In the genomic region with DNA sequence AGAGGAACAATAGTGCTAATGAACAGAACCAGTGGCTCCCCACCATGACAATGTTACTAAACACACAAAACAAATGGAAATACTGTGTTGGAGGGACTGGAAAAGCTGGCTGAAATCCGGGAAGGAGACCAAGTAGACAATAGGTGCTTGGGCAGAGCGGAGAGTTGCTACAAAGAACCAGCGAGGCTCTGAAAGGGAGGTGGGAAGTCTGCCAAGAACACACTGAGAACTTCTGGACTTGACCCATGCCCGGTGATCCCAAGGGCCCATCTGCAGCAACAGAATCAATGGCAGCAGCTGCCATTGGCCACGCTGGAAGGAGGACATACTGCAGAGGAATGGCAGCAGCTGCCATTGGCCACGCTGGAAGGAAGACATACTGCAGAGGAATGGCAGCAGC, we compare ENCODE assay signal across 9 mouse cellular contexts. TPM values are rescaled to one million over a fixed set of nuclear protein-coding genes. Genes with fewer than 3 reads are reported as not detected.
DNase-seq lines count a peak whose midpoint lies in the region; ATAC-seq lines count a peak whose summit lies in the region.
"Had no signal": no experiment of that assay in that cellular context is flagged by ENCODE, and none has a peak within 500 bp of the region (broad histone marks: within the 10 kb centered on the region; RNA-seq: fewer than 3 reads in every experiment).

No protein-coding gene starts in this region.

- H3K27ac ChIP-seq in embryonic facial prominence, embryonic 14.5 days (replicated peaks; ENCODE audit: low read depth, low read length): no peak overlapping the region
- no peak overlapping the region for H3K27ac ChIP-seq in embryonic facial prominence, embryonic 10.5 days (replicated peaks)
- no peak overlapping the region for H3K27ac ChIP-seq in kidney, embryonic 16.5 days (ENCODE audit: low read length)

- no peaks in the 10 kb centered on the region for H3K4me1 ChIP-seq in embryonic facial prominence, embryonic 14.5 days (ENCODE audit: control insufficient read depth, insufficient read depth, low read length)
- peaks cover 6% of the 10 kb centered on the region; the same call in 1 of the 2 replicates for H3K4me1 ChIP-seq in embryonic facial prominence, embryonic 10.5 days
- H3K4me1 ChIP-seq in kidney, embryonic 16.5 days (ENCODE audit: insufficient read depth, low read length): no peaks in the 10 kb centered on the region

- DNase-seq in embryonic facial prominence, embryonic 14.5 days (ENCODE audit: low spot score): peak; percentile 16
- DNase-seq in embryonic facial prominence, embryonic 10.5 days (ENCODE audit: low spot score): no peak
- peak; percentile 66 for DNase-seq in kidney, adult 18-20 months
- peak; percentile 30 for DNase-seq in NIH3T3 (ENCODE audit: low read depth)
- DNase-seq in kidney, postnatal 25 days: peak; percentile 84 to 92
- DNase-seq: liver, postnatal 0 days had no signal

- no peak for ATAC-seq in embryonic facial prominence, embryonic 14.5 days (ENCODE audit: low read depth)
- no peak for ATAC-seq in kidney, embryonic 16.5 days (ENCODE audit: low FRiP score, low TSS enrichment)
- ATAC-seq in erythroid progenitor cell, adult 5-6 weeks (replicated peaks; ENCODE audit: low FRiP score, poor library complexity, severe bottlenecking): no peak
- no peak for ATAC-seq in monocyte, adult 5-6 weeks (replicated peaks; ENCODE audit: insufficient number of reproducible peaks, low FRiP score, low TSS enrichment, poor library complexity, severe bottlenecking)
- ATAC-seq: liver, postnatal 0 days had no signal

- 75% methylated on average over 5 of the region's 6 CpGs for WGBS in embryonic facial prominence, embryonic 14.5 days
- 87% methylated on average over 6 of the region's 6 CpGs for WGBS in embryonic facial prominence, embryonic 10.5 days
- WGBS in kidney, embryonic 16.5 days: 80% methylated on average over 5 of the region's 6 CpGs

- no peaks in the 10 kb centered on the region for H3K36me3 ChIP-seq in embryonic facial prominence, embryonic 14.5 days (ENCODE audit: control insufficient read depth, insufficient read depth, low read length)
- no peaks in the 10 kb centered on the region for H3K36me3 ChIP-seq in embryonic facial prominence, embryonic 10.5 days (replicated peaks)
- H3K36me3 ChIP-seq in kidney, embryonic 16.5 days (ENCODE audit: insufficient read depth, low read length): no peaks in the 10 kb centered on the region

- no peaks in the 10 kb centered on the region for H3K27me3 ChIP-seq in embryonic facial prominence, embryonic 14.5 days (replicated peaks; ENCODE audit: control insufficient read depth, insufficient read depth, low read length)
- no peaks in the 10 kb centered on the region for H3K27me3 ChIP-seq in embryonic facial prominence, embryonic 10.5 days (replicated peaks; ENCODE audit: low read depth, poor library complexity, severe bottlenecking)
- H3K27me3 ChIP-seq in kidney, embryonic 16.5 days (ENCODE audit: insufficient read depth, low read length): no peaks in the 10 kb centered on the region

- H3K9ac ChIP-seq in embryonic facial prominence, embryonic 14.5 days (ENCODE audit: low read depth, low read length): no peak overlapping the region
- H3K9ac ChIP-seq in kidney, embryonic 16.5 days (replicated peaks; ENCODE audit: low read length): no peak overlapping the region
- H3K9ac ChIP-seq: liver, postnatal 0 days had no signal

- no peak overlapping the region for H3K4me3 ChIP-seq in embryonic facial prominence, embryonic 14.5 days (ENCODE audit: low read depth, low read length)
- no peak overlapping the region for H3K4me3 ChIP-seq in embryonic facial prominence, embryonic 10.5 days
- H3K4me3 ChIP-seq in kidney, embryonic 16.5 days (ENCODE audit: low read length): no peak overlapping the region

- H3K4me2 ChIP-seq in embryonic facial prominence, embryonic 14.5 days (ENCODE audit: low read depth, low read length): no peak overlapping the region
- H3K4me2 ChIP-seq in kidney, embryonic 16.5 days (replicated peaks; ENCODE audit: low read depth, low read length): no peak overlapping the region

- H3K9me3 ChIP-seq in embryonic facial prominence, embryonic 14.5 days (ENCODE audit: control insufficient read depth, low read length): no peaks in the 10 kb centered on the region
- no peaks in the 10 kb centered on the region for H3K9me3 ChIP-seq in embryonic facial prominence, embryonic 10.5 days
- H3K9me3 ChIP-seq in kidney, embryonic 16.5 days (ENCODE audit: low read length): no peaks in the 10 kb centered on the region

RNA-seq across cellular contexts. Expression of a gene that starts 18.8 kb away (rescaled TPM):
- polyA plus RNA-seq in embryonic facial prominence, embryonic 14.5 days (2014; fragmentation: Nextera tagmentation; extraction: Ambion mirVana): 22.6 and 25.5 TPM in 2 replicates
- 43.2 and 44.3 TPM in 2 replicates for polyA plus RNA-seq in embryonic facial prominence, embryonic 10.5 days (2016; fragmentation: Nextera tagmentation; extraction: Ambion mirVana)
- 23.2 and 30.0 TPM in 2 replicates for polyA plus RNA-seq in kidney, embryonic 16.5 days (2015; fragmentation: Nextera tagmentation; extraction: Ambion mirVana)
- 101 and 128 TPM in 2 replicates for total RNA-seq in erythroid progenitor cell, adult 5-6 weeks (2015; ENCODE audit: low replicate concordance)
- 83.7 and 154 TPM in 2 replicates for total RNA-seq in erythroid progenitor cell, adult 5-6 weeks (2017; ENCODE audit: low replicate concordance)
- total RNA-seq in monocyte, adult 5-6 weeks (2017): 148 to 217 TPM (median 199 TPM) in 3 replicates

RNA-seq across cellular contexts. Expression of a gene that starts 43.6 kb away (rescaled TPM):
- polyA plus RNA-seq in embryonic facial prominence, embryonic 14.5 days (2014; fragmentation: Nextera tagmentation; extraction: Ambion mirVana): 14.9 and 15.4 TPM in 2 replicates
- polyA plus RNA-seq in embryonic facial prominence, embryonic 10.5 days (2016; fragmentation: Nextera tagmentation; extraction: Ambion mirVana): 6.7 and 7.8 TPM in 2 replicates
- polyA plus RNA-seq in kidney, embryonic 16.5 days (2015; fragmentation: Nextera tagmentation; extraction: Ambion mirVana): 23.9 and 25.2 TPM in 2 replicates
- total RNA-seq in erythroid progenitor cell, adult 5-6 weeks (2015; ENCODE audit: low replicate concordance): 4.7 and 5.9 TPM in 2 replicates
- total RNA-seq in erythroid progenitor cell, adult 5-6 weeks (2017; ENCODE audit: low replicate concordance): 1.7 TPM in 1 of 2 replicates, not detected in the other
- 1.9 to 6.3 TPM (median 6.0 TPM) in 3 replicates for total RNA-seq in monocyte, adult 5-6 weeks (2017)
